ENCODE assay signal across 8 mouse cellular contexts in the genomic region with DNA sequence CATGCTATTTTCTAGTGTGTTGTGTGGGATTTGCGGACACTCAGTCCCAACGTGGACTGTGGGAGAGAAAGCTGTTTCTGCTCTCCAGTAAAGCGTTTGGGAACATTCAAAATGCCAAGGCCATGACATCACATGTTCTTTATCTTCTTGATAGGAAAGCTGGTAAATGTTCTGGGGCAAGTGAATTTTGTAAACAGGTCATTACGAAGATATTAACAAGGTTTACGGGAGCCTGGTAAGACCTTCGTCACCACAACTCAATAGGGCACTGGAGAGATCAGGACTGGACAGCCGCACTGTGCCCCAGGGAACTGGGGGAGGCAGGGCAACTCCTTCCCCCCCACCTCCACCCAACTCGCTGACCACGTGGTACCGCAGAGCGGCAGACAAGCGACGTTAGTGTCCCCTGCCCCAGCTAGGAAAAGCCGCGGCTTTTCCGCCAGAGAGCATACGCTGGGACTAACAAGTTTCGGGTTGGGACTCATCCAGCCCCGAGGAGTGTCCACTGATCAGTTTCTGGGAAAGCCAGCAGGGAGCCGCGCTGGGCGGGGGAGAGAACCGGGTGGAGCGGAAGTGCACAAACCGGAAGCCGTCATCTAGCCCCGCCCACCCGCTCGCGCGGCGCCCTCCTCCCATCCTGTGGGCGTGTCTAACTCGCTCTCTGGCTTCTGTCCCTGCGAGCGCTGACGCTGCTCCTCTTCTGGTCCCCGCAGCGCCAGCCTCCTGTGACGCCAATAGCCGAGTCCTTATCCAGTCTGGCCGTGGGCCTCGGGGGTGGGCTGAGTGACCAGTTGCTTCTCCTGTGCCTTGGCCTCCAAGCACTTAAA. TPM values are rescaled to one million over a fixed set of nuclear protein-coding genes. Genes with fewer than 3 reads are reported as not detected.
A peak's percentile ranks its signal among the peaks of the same experiment; 100 is the strongest.
DNase-seq lines count a peak whose midpoint lies in the region; ATAC-seq lines count a peak whose summit lies in the region.

No protein-coding gene starts in this region.

- peak; percentile 94 for ATAC-seq in common myeloid progenitor, adult 5-6 weeks (replicated peaks; ENCODE audit: low read depth, poor library complexity, severe bottlenecking)
- peak; percentile 90 for ATAC-seq in megakaryocyte progenitor cell, adult 5-6 weeks (replicated peaks; ENCODE audit: poor library complexity)

- DNase-seq in ZHBTc4 (ENCODE audit: low read depth, low spot score) = peak; percentile 98
- peak; percentile 98 for DNase-seq in gastrocnemius, adult 8-10 months (ENCODE audit: low spot score in 2 of 2)
- DNase-seq in induced T-regulatory cell, adult 2 months (ENCODE audit: low read depth) = peak; percentile 98
- peak; percentile 96 to 99 for DNase-seq in left cerebral cortex, adult 9 months (ENCODE audit: low spot score in 2 of 2)
- peak; percentile 99 for DNase-seq in right cerebral cortex, postnatal 14 days
- peak; percentile 97 to 98 for DNase-seq in urinary bladder, postnatal 36 days (ENCODE audit: low spot score in 2 of 2)

RNA-seq across cellular contexts. Expression of a gene that starts 16.4 kb away (rescaled TPM):
- total RNA-seq in common myeloid progenitor, adult 5-6 weeks (2017) = 403 and 451 TPM in 2 replicates
- 10 to 100 TPM in 2 of 4 experiments, 1 to 10 TPM in 2; 8.6 to 17.0 (median 11.7) TPM for total RNA-seq in gastrocnemius, adult 8-10 months (2022)
- 225 and 270 TPM in 2 replicates for total RNA-seq in megakaryocyte progenitor cell, adult 5-6 weeks (2015)
- total RNA-seq in megakaryocyte progenitor cell, adult 5-6 weeks (2017) = 231 and 265 TPM in 2 replicates

Comparison
In these comparisons a context has a peak if more than half of its experiments do, and no peak if none do; other contexts are left out.
1. Peak in every context shown above with its lines: DNase-seq and ATAC-seq.
2. RNA of a gene that starts 16.4 kb away (total RNA-seq): 403 to 451 TPM in common myeloid progenitor, adult 5-6 weeks and 225 to 270 TPM in megakaryocyte progenitor cell, adult 5-6 weeks; 8.6 to 17.0 TPM in gastrocnemius, adult 8-10 months; every median in the first group is over 10 times any median in the second.